Mouse (Mus musculus) frontal cortex, adult 2 months (tissue): Measurements from ENCODE around the gene Nrp1. TPM values are rescaled to one million over a fixed set of nuclear protein-coding genes. Genes with fewer than 3 reads are reported as not detected.

Source experiments
- DNase-seq, 2 experiments: peaks; one replicate each; pipeline ENCODE4 v3.0.0; 2022; ENCODE audit warnings: low spot score in 1 of 2; ENCODE audit errors: extremely low spot score in 1 of 2
- polyA plus RNA-seq: library from polyadenylated mRNA; depleted of rRNA; stranded (reverse); fragments of >200 nt; gene quantifications from 2 replicates; pipeline ENCODE4 v1.2.3, GENCODE M21; 2012

The Nrp1 gene
- polyA plus RNA-seq, 1 experiment, result 15.3 TPM

- DNase-seq, result no peak
Measured at GRCm38 (mm10) chr8:128463162-128463561, 104.8 kb downstream of the Nrp1 start.

- no peak for DNase-seq
Measured at GRCm38 (mm10) chr8:128464056-128464623, 105.7 kb downstream of the Nrp1 start.

GRCm38 (mm10) chr8:128465553-128465952 lies 107.1 kb downstream of the Nrp1 start:
- no peak for DNase-seq

- peak in 1 of 2 experiments; percentile 10 for DNase-seq
Measured at GRCm38 (mm10) chr8:128466681-128467430, 108.5 kb downstream of the Nrp1 start.

GRCm38 (mm10) chr8:128470097-128470496 lies 111.7 kb downstream of the Nrp1 start:
- DNase-seq, result no peak

GRCm38 (mm10) chr8:128471186-128471585 lies 112.8 kb downstream of the Nrp1 start:
- no peak for DNase-seq

GRCm38 (mm10) chr8:128472871-128473270 lies 114.5 kb downstream of the Nrp1 start:
- no peak for DNase-seq

GRCm38 (mm10) chr8:128473456-128474239 lies 115.2 kb downstream of the Nrp1 start:
- no peak for DNase-seq

- DNase-seq, result no peak
Measured at GRCm38 (mm10) chr8:128474614-128475013, 116.2 kb downstream of the Nrp1 start.

GRCm38 (mm10) chr8:128476206-128476605 lies 117.8 kb downstream of the Nrp1 start:
- DNase-seq, result no peak

- DNase-seq, result no peak
Measured at GRCm38 (mm10) chr8:128478017-128478416, 119.6 kb downstream of the Nrp1 start.

GRCm38 (mm10) chr8:128479309-128480013 lies 121.1 kb downstream of the Nrp1 start:
- DNase-seq, result no peak

- no peak for DNase-seq
Measured at GRCm38 (mm10) chr8:128480896-128481665, 122.7 kb downstream of the Nrp1 start.

GRCm38 (mm10) chr8:128483344-128483743 lies 124.9 kb downstream of the Nrp1 start:
- DNase-seq, result no peak

GRCm38 (mm10) chr8:128484720-128485124 lies 126.3 kb downstream of the Nrp1 start:
- no peak for DNase-seq

GRCm38 (mm10) chr8:128486043-128486442 lies 127.6 kb downstream of the Nrp1 start:
- DNase-seq, result no peak

- no peak for DNase-seq
Measured at GRCm38 (mm10) chr8:128487966-128488931, 129.8 kb downstream of the Nrp1 start.

- no peak for DNase-seq
Measured at GRCm38 (mm10) chr8:128489351-128489750, 130.9 kb downstream of the Nrp1 start.
